Mouse (Mus musculus) brain, embryonic 18.5 days (tissue): ENCODE results near the gene Pbld2.
"Not testable (repeated sequence)": the region's sequence is repeated elsewhere in the genome, so short reads cannot be mapped to it uniquely, and the experiment has no call there.

Experiments used
- DNase-seq: peaks from one replicate; pipeline ENCODE4 v3.0.0-alpha.2; 2012; ENCODE audit warnings: low read depth, low spot score

The Pbld2 gene

GRCm38 (mm10) chr10:63025491-63026011 lies 1.4 kb downstream of the Pbld2 start:
- DNase-seq, result no peak

- peak; percentile 74 for DNase-seq
Observed at GRCm38 (mm10) chr10:63026156-63026794, 2.2 kb downstream of the Pbld2 start.

- no peak for DNase-seq
Observed at GRCm38 (mm10) chr10:63026795-63027160, 2.7 kb downstream of the Pbld2 start.

GRCm38 (mm10) chr10:63027376-63028161 lies 3.5 kb downstream of the Pbld2 start:
- no peak for DNase-seq

GRCm38 (mm10) chr10:63028396-63028795 lies 4.3 kb downstream of the Pbld2 start:
- DNase-seq, result no peak

- DNase-seq, result no peak
Observed at GRCm38 (mm10) chr10:63032267-63032666, 8.2 kb downstream of the Pbld2 start.

- DNase-seq, result no peak
Observed at GRCm38 (mm10) chr10:63032956-63033355, 8.8 kb downstream of the Pbld2 start.

GRCm38 (mm10) chr10:63038571-63039320 lies 14.6 kb downstream of the Pbld2 start:
- no peak for DNase-seq

GRCm38 (mm10) chr10:63039867-63040628 lies 15.9 kb downstream of the Pbld2 start:
- DNase-seq, result no peak

- no peak for DNase-seq
Observed at GRCm38 (mm10) chr10:63043154-63043553, 19.0 kb downstream of the Pbld2 start.

- no peak for DNase-seq
Observed at GRCm38 (mm10) chr10:63047751-63048150, 23.6 kb downstream of the Pbld2 start.

- DNase-seq, result no peak
Observed at GRCm38 (mm10) chr10:63049106-63049505, 25.0 kb downstream of the Pbld2 start.

- no peak for DNase-seq
Observed at GRCm38 (mm10) chr10:63051267-63051666, 27.2 kb downstream of the Pbld2 start.

GRCm38 (mm10) chr10:63052011-63052410 lies 27.9 kb downstream of the Pbld2 start:
- no peak for DNase-seq

- no peak for DNase-seq
Observed at GRCm38 (mm10) chr10:63053007-63053406, 28.9 kb downstream of the Pbld2 start.

- DNase-seq, result not testable (repeated sequence)
Observed at GRCm38 (mm10) chr10:63054071-63054470, 30.0 kb downstream of the Pbld2 start.

GRCm38 (mm10) chr10:63054586-63054985 lies 30.5 kb downstream of the Pbld2 start:
- DNase-seq, result no peak

- no peak for DNase-seq
Observed at GRCm38 (mm10) chr10:63056966-63057750, 33.0 kb downstream of the Pbld2 start.

GRCm38 (mm10) chr10:63059862-63060261 lies 35.7 kb downstream of the Pbld2 start, which contains the start of gene Pbld1:
TSS of gene Pbld1 (plus strand) at chr10:63060162.
- DNase-seq, result no peak

GRCm38 (mm10) chr10:63060406-63060805 lies 36.3 kb downstream of the Pbld2 start:
- no peak for DNase-seq

- no peak for DNase-seq
Observed at GRCm38 (mm10) chr10:63061266-63061665, 37.2 kb downstream of the Pbld2 start.
